8 mouse cellular contexts compared by ENCODE assay signal in the genomic region with DNA sequence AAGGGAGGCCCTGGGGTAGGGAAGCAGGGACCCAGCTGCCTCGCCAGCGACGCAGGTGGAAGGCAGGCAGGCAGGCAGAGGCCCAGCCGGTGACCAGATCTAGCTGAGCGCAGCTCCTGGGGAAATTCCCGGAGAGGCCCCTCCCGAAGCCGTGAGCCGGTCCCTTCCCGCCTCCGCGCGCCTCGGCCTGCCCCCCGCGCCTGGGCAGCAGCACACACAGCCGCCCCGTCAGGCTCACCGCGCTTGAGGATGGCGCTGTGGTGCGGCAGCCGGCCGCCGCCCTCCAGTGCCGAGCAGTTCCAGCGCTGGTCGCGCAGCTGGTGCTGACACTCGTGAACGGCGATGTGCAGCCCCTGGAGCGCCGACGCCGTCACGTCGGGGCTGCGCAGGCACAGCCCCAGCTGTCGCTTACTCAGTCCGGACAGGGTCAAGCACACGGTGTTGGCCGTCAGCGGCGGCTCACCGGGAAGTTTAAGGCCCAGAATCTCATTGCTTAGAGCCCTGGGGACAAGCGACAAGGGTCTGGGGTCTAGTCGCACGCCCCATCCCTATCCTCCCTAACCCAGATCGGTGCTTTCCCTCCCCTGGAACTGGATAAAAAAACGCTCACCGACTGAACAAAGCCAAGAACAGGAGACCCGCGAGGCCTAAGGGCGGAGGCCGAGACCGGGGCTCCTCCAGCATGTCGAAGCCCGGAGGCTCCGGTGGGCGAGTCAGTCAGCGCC. TPM values are rescaled to one million over a fixed set of nuclear protein-coding genes. Genes with fewer than 3 reads are reported as not detected.
A peak's percentile ranks its signal among the peaks of the same experiment; 100 is the strongest.
DNase-seq lines count a peak whose midpoint lies in the region; TF ChIP-seq lines count a peak whose summit lies in the region.

No protein-coding gene starts in this region.

- peaks cover 41% of the 10 kb centered on the region for H3K27me3 ChIP-seq in spleen, adult 2 months (ENCODE audit: control insufficient read depth, insufficient read depth, low read length)
- peaks cover 100% of the 10 kb centered on the region for H3K27me3 ChIP-seq in forebrain, embryonic 10.5 days (ENCODE audit: poor library complexity, severe bottlenecking)

- H3K36me3 ChIP-seq in spleen, adult 2 months (ENCODE audit: control insufficient read depth, insufficient read depth, low read length), result no peaks in the 10 kb centered on the region
- H3K36me3 ChIP-seq in forebrain, embryonic 10.5 days (replicated peaks), result no peaks in the 10 kb centered on the region

- peaks cover 29% of the 10 kb centered on the region for H3K4me1 ChIP-seq in spleen, adult 2 months (ENCODE audit: control insufficient read depth, insufficient read depth, insufficient read length)
- peaks cover 64% of the 10 kb centered on the region for H3K4me1 ChIP-seq in forebrain, embryonic 10.5 days

- no peak overlapping the region for H3K27ac ChIP-seq in spleen, adult 2 months (ENCODE audit: insufficient read depth, low read length)
- peak overlapping the region; percentile 48; the same call in 1 of the 2 replicates for H3K27ac ChIP-seq in forebrain, embryonic 10.5 days

- TF ChIP-seq CTCF in spleen, adult 2 months (IDR thresholded peaks at IDR 0.05; ENCODE audit: extremely low read depth, insufficient read depth, insufficient read length, insufficient replicate concordance), result no peak

- WGBS in spleen, adult 2 months, result 3% methylated on average over 62 of the region's 62 CpGs
- WGBS in forebrain, embryonic 10.5 days, result under 1% methylated on average over 62 of the region's 62 CpGs

- peak in 1 of 2 experiments; percentile 34 for DNase-seq in spleen, adult 2 months (ENCODE audit: low read depth in 1 of 2, low spot score in 2 of 2)
- no peak for DNase-seq in spleen, postnatal 4 days (ENCODE audit: low spot score in 2 of 2)
- peak; percentile 35 for DNase-seq in forebrain, embryonic 10.5 days (ENCODE audit: extremely low spot score, low spot score)
- peak; percentile 19 for DNase-seq in kidney, adult 9 months
- peak; percentile 44 to 58 for DNase-seq in lung, postnatal 4 days
- DNase-seq in thymus, postnatal 25 days, result peak; percentile 41
- DNase-seq in frontal cortex, adult 2 months (ENCODE audit: extremely low spot score in 1 of 2, low spot score in 1 of 2), result no peak
- no peak for DNase-seq in urinary bladder, adult 18-20 months (ENCODE audit: low spot score in 2 of 2)

- no peak for TF ChIP-seq POLR2A in spleen, adult 2 months (IDR thresholded peaks at IDR 0.05; ENCODE audit: low read depth, low read length)

- peak overlapping the region; percentile 12; the same call in 1 of the 2 replicates for H3K4me3 ChIP-seq in spleen, adult 2 months (ENCODE audit: extremely low read depth, insufficient read depth, insufficient read length)
- H3K4me3 ChIP-seq in forebrain, embryonic 10.5 days, result peak overlapping the region; percentile 37

- H3K9me3 ChIP-seq in forebrain, embryonic 10.5 days, result no peaks in the 10 kb centered on the region

RNA-seq across cellular contexts. Expression of a gene that starts 1.5 kb away (rescaled TPM):
- 0.78 and 0.93 TPM in 2 replicates for polyA plus RNA-seq in spleen, adult 2 months (2012; rRNA removed)
- 0.12 and 0.33 TPM in 2 replicates for polyA plus RNA-seq in forebrain, embryonic 10.5 days (2016; fragmentation: Nextera tagmentation; extraction: Ambion mirVana)
- polyA plus RNA-seq in frontal cortex, adult 2 months (2012; rRNA removed), result 6.3 and 6.8 TPM in 2 replicates

RNA-seq across cellular contexts. Expression of a gene that starts 13.2 kb away (rescaled TPM):
- not detected in 2 replicates for polyA plus RNA-seq in spleen, adult 2 months (2012; rRNA removed)
- polyA plus RNA-seq in forebrain, embryonic 10.5 days (2016; fragmentation: Nextera tagmentation; extraction: Ambion mirVana), result 0.49 and 1.3 TPM in 2 replicates
- 0.10 and 0.25 TPM in 2 replicates for polyA plus RNA-seq in frontal cortex, adult 2 months (2012; rRNA removed)

RNA-seq across cellular contexts. Expression of a gene that starts 13.4 kb away (rescaled TPM):
- 65.2 and 70.5 TPM in 2 replicates for polyA plus RNA-seq in spleen, adult 2 months (2012; rRNA removed)
- polyA plus RNA-seq in forebrain, embryonic 10.5 days (2016; fragmentation: Nextera tagmentation; extraction: Ambion mirVana), result 42.1 and 42.5 TPM in 2 replicates
- 678 and 795 TPM in 2 replicates for polyA plus RNA-seq in frontal cortex, adult 2 months (2012; rRNA removed)

RNA-seq across cellular contexts. Expression of a gene that starts 32.8 kb away (rescaled TPM):
- polyA plus RNA-seq in spleen, adult 2 months (2012; rRNA removed), result 0.20 and 0.39 TPM in 2 replicates
- 0.10 TPM in 1 of 2 replicates, not detected in the other for polyA plus RNA-seq in forebrain, embryonic 10.5 days (2016; fragmentation: Nextera tagmentation; extraction: Ambion mirVana)
- polyA plus RNA-seq in frontal cortex, adult 2 months (2012; rRNA removed), result 764 and 849 TPM in 2 replicates

RNA-seq across cellular contexts. Expression of a gene that starts 48.4 kb away (rescaled TPM):
- polyA plus RNA-seq in spleen, adult 2 months (2012; rRNA removed), result 16.7 and 18.1 TPM in 2 replicates
- 16.7 and 17.1 TPM in 2 replicates for polyA plus RNA-seq in forebrain, embryonic 10.5 days (2016; fragmentation: Nextera tagmentation; extraction: Ambion mirVana)
- polyA plus RNA-seq in frontal cortex, adult 2 months (2012; rRNA removed), result 2.9 and 3.5 TPM in 2 replicates

Comparison
In these comparisons a context has a peak if more than half of its experiments do, and no peak if none do; other contexts are left out.
1. DNase-seq: peak in forebrain, embryonic 10.5 days (single experiment), kidney, adult 9 months (single experiment), lung, postnatal 4 days (2 of 2) and thymus, postnatal 25 days (single experiment); none in spleen, postnatal 4 days (0 of 2), frontal cortex, adult 2 months (0 of 2) and urinary bladder, adult 18-20 months (0 of 2).